Mouse (Mus musculus) kidney, adult 9 months (tissue): ENCODE measurements at regions not wholly inside any gene's neighbourhood (a gene's known extent, or its start where the extent isn't known, plus 50 kb on each side); places are given as distances from the start of the nearest gene placed in this dataset.

Experiments
- DNase-seq: peaks from one replicate; pipeline ENCODE4 v3.0.0; 2022

GRCm38 (mm10) chr3:48911758-48912157 lies 845.4 kb downstream of the Pcdh18 start:
- DNase-seq, result no peak

DNA sequence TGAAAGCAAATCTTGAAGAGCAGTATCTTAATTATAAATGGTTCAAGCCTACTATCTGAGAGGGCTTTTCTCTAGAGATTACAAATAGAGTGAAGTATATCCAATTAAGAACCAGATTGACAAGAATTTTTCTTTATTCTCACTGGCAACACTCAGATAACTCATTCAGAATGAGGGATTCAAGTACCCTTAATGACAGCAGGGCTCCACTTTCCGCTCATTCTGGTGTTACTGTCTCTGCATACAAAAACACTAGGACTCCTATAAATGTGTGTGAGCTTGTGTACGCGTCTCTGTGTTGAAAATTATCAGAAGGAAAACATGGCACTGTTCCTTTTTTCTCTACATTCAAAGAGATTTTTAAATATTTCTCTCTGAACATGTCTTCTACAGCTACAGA lies 866.7 kb downstream of the Pcdh18 start:
- no peak for DNase-seq

DNA sequence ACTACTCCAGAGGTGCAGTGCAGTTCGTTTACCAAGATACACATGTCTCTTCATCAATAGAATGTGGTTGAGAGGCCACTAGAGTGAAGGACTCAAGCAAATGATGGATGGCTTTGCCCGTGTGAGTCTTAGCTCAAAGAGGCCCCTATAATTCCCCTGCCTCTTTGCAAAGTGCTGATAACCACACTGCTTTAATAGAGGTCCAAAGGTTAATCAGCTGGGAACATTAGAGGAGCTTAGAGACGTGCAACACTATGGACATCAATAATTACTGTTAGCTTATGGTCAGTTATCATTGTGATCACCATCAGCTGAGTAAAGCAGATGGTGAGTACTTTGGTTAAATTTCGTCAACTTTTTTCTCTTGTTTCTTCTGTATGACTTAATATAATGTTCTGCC lies 869.2 kb downstream of the Pcdh18 start:
- no peak for DNase-seq

DNA sequence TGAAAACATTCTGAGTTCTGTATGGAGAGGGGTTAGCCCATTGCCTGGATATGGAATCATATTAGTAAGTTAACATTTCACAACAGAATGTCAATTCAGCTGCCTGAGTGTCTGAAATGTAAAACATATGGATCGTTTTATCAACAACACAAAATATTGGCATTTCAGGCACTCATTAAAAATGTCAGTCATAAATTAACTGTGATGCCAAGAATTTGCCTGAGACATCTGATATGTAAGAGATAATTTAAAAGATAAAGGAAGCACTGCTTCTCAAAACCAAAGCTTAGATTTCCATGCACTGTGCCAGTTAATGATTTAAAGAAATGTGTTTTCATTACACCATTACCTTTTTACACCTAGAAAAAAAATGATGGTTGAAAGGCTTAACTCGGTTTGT lies 887.6 kb downstream of the Pcdh18 start:
- DNase-seq, result no peak

GRCm38 (mm10) chr3:48846049-48846653 lies 911.0 kb downstream of the Pcdh18 start:
- peak; percentile 66 for DNase-seq

DNA sequence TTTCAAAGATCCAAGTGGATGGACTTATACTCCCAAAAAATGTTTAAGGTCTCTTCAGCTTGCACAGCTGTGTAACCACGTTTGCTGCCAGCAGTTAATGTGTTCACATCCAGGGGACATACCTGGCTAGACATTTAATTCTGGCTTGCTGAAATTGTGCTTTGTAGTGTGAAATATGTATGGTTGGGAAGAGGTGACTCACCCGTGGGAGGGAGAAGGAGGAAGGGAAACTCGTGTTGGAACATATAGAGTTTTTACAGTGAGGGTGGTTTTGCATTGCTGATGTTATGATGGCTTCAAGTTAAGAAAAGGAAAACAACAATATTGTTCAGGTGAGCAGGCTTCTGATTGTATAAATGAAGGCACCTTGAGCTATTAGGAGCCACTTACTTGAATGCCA lies 916.4 kb downstream of the Pcdh18 start:
- no peak for DNase-seq

DNA sequence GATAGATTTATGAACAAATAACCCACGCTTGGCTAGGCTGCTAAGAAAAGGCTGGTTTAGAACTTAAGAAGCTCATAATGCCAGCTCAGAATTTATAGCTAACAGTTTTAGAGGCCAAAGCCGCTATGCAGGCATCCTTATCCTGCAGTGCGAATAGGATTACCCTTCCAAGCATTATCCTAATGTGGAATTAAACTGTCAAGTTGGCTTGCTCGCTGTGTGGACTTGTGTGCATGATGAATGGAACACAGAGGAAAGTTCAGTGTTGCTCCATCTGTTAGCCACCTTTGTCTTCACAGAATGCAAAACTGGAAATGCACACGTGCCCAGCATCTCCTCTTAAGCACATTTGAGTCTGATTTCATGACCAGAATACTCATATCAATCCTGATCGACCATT lies 933.8 kb downstream of the Pcdh18 start:
- no peak for DNase-seq

GRCm38 (mm10) chr3:48804398-48804797 lies 952.7 kb downstream of the Pcdh18 start:
- no peak for DNase-seq

GRCm38 (mm10) chr3:48771709-48772108 lies 985.4 kb downstream of the Pcdh18 start:
- DNase-seq, result no peak
